Mouse (Mus musculus): ENCODE results near the gene Prodh2.

DNA sequence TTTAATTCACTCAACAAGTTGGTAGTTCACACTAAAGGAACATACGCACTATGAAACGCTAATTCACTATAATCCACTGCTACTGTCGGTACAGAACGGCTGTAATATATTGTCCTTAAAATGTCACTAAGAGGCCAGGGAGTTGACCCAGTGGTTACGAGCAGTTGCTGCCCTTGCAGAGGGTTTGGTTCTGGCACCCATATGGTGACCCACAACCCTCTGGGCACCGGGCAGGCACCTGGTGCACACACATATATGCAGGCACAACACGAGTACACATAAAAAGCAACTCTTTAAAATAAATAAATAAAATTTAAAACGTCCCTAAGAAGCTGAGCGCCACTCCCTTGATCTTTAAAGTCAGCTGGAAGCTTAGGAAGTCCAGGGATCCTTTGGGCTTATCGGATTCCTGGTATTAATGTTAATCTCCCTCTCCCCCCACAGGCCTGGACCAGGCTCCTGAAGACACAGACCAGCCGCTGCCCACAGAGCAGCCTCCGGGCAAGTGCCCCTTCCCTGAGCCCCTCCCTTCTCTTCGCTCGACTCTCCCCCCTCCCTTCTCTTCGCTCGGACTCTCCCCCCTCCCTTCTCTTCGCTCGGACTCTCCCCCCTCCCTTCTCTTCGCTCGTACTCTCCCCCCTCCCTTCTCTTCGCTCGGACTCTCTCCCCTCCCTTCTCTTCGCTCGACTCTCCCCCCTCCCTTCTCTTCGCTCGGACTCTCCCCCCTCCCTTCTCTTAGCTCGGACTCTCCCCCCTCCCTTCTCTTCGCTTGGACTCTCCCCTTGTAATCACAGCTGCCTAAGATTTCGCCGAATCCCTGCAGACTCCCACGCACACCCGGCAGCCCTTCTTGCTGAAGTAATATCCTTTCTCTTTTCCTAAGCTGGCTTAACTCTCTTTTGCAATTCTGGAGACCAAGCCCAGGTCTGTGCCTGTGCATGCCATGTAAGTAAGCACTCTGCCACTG is 15.7 kb upstream of the Prodh2 start:
- TF ChIP-seq POLR2A (IDR thresholded peaks at IDR 0.05; ENCODE audit: borderline replicate concordance, insufficient read depth, low read length), result no peak
- no peak for TF ChIP-seq CTCF (IDR thresholded peaks at IDR 0.05; ENCODE audit: borderline replicate concordance, insufficient read depth, low read depth, low read length)

Measured in cerebellum, adult 2 months (tissue).